Mouse (Mus musculus): ENCODE data around the gene Gm30302. TPM values are rescaled to one million over a fixed set of nuclear protein-coding genes. Genes with fewer than 3 reads are reported as not detected.
"Not testable (repeated sequence)": the region's sequence is repeated elsewhere in the genome, so short reads cannot be mapped to it uniquely, and the experiment has no call there.

Gm30302 gene
- polyA plus RNA-seq, 1 experiment from 2014 or later = not detected

DNA sequence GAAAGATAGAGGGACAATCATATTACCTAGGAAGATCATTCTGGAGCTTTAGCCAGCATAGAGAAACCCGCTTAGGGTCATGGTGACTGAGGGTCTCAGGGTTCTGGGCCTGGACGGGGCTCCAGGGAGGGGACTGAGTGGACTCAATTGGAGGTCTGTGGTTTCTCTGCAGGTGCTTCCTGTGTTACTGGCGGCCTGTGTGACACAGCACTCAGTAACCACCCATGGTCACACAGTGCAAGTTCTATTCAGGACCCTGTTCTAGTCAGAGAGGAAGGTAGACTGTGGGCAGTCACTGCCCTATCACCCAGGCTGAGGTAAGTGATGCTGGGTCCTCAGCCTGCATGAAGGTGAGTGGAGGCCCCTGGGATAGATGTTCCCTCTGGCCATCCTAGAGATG is 14.9 kb downstream of the Gm30302 start:
- ATAC-seq = no peak
- Histone ChIP-seq H3K4me2 (replicated peaks) (no peak overlapping the region), H3K4me3 (replicated peaks) (no peak overlapping the region), H3K9me3 (peaks cover 2% of the 10 kb centered on the region; the same call in 1 of the 2 replicates), H3K4me1 (replicated peaks) (no peaks in the 10 kb centered on the region), H3K36me3 (no peaks in the 10 kb centered on the region), H3K27ac (no peak overlapping the region), H3K9ac (replicated peaks) (no peak overlapping the region), H3K27me3 (no peaks in the 10 kb centered on the region)
- 78% methylated on average over 3 of the region's 3 CpGs for WGBS

DNA sequence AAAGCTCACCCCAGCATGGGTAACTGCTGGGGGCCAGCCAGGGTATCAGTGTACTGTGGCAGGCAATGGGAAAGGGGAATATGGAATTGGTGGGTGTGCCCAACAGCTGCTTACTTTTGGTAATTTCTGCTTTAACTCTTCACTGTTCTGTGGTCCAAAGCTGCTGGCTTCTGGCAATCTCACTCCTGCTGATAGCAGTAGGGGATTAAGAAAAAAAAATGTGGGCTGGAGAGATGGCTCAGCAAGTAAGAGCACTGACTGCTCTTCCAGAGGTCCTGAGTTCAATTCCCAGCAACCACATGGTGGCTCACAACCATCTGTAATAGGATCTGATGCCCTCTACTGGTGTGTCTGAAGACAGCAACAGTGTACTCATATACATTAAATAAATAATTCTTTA is 27.3 kb downstream of the Gm30302 start:
- not testable (repeated sequence) for H3K4me3 ChIP-seq (replicated peaks); H3K27ac ChIP-seq; H3K36me3 ChIP-seq; ATAC-seq; H3K9ac ChIP-seq (replicated peaks); H3K9me3 ChIP-seq; H3K4me1 ChIP-seq (replicated peaks); H3K4me2 ChIP-seq (replicated peaks); H3K27me3 ChIP-seq

DNA sequence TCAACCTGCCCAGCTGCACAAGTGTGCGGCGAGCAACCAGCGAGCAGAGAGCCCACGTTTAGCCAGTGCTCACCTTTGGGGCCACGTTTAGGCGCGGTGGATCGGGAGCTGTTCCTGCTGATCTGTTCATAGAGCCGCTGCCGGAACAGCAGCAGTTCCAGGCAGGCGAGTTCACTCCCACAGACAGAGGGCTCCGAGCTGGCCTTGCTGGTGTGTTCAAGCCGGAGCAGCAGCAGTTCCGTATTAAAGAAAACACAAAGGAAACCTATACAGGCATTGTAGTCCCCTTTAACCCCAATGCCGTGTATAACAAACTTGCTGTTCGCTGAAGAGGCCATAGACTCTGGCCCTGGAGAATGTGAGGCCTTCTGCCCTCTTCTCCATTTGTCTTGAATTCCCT is 29.7 kb downstream of the Gm30302 start:
- Histone ChIP-seq H3K27ac (no peak overlapping the region), H3K4me1 (replicated peaks) (0 out of 2 replicates have a peak, but pooled peaks cover 4% of the 10 kb centered on the region), H3K9me3 (no peaks in the 10 kb centered on the region), H3K27me3 (no peaks in the 10 kb centered on the region), H3K9ac (replicated peaks) (no peak overlapping the region), H3K36me3 (no peaks in the 10 kb centered on the region), H3K4me2 (replicated peaks) (no peak overlapping the region), H3K4me3 (replicated peaks) (no peak overlapping the region)
- WGBS = 80% methylated on average over 16 of the region's 16 CpGs
- no peak for ATAC-seq

DNA sequence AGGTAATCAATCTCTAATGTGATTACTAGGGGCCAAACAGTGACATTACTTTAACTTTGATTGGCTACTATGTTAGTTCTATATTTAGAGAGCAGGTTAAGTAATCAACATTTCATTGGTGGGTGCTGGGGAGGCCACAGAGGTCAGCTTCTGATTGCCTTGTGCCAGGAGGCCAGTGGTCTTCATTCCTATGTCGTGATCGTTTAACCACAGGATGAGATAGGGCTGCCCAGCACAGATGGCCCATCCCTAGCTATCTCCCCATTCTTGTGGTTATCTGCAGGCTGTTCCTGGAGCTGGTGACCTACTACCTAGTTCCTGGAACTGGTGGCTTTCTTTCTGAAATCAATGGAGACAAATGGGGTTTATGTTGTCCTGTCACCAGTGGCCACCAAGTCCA is 30.8 kb downstream of the Gm30302 start:
- H3K36me3 ChIP-seq = no peaks in the 10 kb centered on the region
- H3K9ac ChIP-seq (replicated peaks) = no peak overlapping the region
- H3K4me2 ChIP-seq (replicated peaks) = no peak overlapping the region
- no peaks in the 10 kb centered on the region for H3K9me3 ChIP-seq
- no peak overlapping the region for H3K4me3 ChIP-seq (replicated peaks)
- no peak for ATAC-seq
- H3K27me3 ChIP-seq = no peaks in the 10 kb centered on the region
- H3K27ac ChIP-seq = no peak overlapping the region
- H3K4me1 ChIP-seq (replicated peaks) = 0 out of 2 replicates have a peak, but pooled peaks cover 4% of the 10 kb centered on the region
- WGBS = 96% methylated on average over 2 of the region's 2 CpGs

DNA sequence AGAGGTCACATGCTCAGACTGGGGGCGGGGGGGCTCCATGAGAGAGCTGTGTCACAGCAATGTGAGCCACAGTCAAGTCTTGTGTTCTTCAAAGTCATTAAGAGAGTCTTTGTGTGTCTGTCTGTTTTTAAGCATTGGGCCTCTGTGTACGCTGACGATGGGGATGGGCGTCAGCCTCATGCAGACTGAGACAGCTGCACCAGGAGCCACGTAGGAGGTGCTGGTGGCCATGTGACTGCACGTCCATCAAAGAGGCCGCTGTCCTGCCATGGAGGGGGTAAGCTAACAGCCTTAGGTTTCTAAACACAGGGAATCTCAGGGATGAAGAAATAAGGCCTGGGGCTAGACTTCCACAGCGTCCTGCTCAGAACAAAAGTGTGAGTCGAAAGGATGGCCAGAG is 32.5 kb downstream of the Gm30302 start:
- ATAC-seq = 0 out of 2 replicates have a peak, but pooled peaks have one; percentile 27
- Histone ChIP-seq H3K9me3 (no peaks in the 10 kb centered on the region), H3K4me3 (replicated peaks) (no peak overlapping the region), H3K27me3 (no peaks in the 10 kb centered on the region), H3K36me3 (no peaks in the 10 kb centered on the region), H3K4me2 (replicated peaks) (no peak overlapping the region), H3K9ac (replicated peaks) (no peak overlapping the region), H3K27ac (no peak overlapping the region), H3K4me1 (replicated peaks) (0 out of 2 replicates have a peak, but pooled peaks cover 4% of the 10 kb centered on the region)
- 73% methylated on average over 9 of the region's 9 CpGs for WGBS

DNA sequence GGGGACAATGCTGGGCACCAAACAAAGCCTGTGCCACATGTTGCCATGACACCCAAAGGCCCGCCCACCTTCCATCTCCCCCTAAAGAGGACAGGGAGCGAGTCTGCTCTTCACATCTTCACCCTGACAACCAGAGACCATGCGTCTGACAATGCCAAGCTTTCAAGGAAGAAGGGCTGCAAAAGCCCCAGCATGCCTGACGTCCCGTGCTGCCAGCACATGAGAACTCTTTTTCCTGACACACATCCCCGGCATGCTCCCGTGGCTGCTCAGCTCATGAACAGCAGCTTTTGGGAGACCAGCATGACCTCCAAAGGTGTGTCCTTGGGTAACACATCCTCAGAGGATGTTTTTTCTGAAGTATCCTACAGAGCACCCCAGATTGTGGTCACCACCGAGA is 33.5 kb downstream of the Gm30302 start:
- Histone ChIP-seq H3K9me3 (no peaks in the 10 kb centered on the region), H3K4me2 (replicated peaks) (no peak overlapping the region), H3K27me3 (no peaks in the 10 kb centered on the region), H3K36me3 (no peaks in the 10 kb centered on the region), H3K27ac (no peak overlapping the region), H3K4me3 (replicated peaks) (no peak overlapping the region), H3K4me1 (replicated peaks) (0 out of 2 replicates have a peak, but pooled peaks cover 4% of the 10 kb centered on the region), H3K9ac (replicated peaks) (no peak overlapping the region)
- ATAC-seq = no peak
- WGBS = 82% methylated on average over 8 of the region's 8 CpGs

DNA sequence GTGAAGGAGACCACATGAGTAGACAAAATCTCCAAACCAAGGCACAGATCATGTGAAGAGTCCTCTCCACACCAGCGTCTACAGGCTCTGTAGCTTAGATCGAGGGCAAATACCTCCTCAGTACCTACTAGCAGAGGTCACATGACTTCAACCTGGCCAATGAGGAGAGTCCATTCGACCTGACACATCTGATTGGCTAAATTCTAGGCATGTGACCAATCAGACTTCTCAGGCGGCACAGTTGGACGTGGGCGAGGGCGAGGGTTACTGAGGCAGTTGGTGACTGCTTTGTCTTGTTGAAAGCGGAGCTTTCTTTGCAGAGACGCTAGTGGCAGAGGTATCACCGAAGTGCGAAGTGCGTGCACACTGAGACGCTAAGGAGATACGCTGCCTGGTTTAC is 36.6 kb downstream of the Gm30302 start:
- Histone ChIP-seq H3K4me2 (replicated peaks) (no peak overlapping the region), H3K27me3 (no peaks in the 10 kb centered on the region), H3K4me1 (replicated peaks) (0 out of 2 replicates have a peak, but pooled peaks cover 4% of the 10 kb centered on the region), H3K4me3 (replicated peaks) (no peak overlapping the region), H3K9ac (replicated peaks) (no peak overlapping the region), H3K27ac (no peak overlapping the region), H3K9me3 (no peaks in the 10 kb centered on the region), H3K36me3 (no peaks in the 10 kb centered on the region)
- 89% methylated on average over 14 of the region's 14 CpGs for WGBS
- no peak for ATAC-seq

DNA sequence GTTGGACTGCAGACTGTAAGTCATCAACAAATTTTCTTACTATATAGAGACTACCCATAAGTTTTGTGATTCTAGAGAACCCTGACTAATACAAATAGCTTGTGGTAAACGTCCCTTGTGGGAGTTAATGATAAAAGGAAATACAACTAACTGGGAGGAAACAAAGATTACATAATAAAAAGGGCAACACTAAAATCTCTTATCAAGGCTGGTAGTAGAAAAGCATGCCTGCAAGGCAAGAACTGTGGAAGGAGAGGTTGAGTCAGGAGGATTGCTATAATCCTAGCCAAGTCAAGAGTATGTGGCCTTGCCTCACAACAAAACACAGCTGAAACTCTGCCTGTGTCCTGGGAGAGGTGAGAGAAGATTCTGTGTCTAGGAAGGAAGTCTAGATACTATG is 38.1 kb downstream of the Gm30302 start:
- H3K9ac ChIP-seq (replicated peaks) = no peak overlapping the region
- no peak overlapping the region for H3K27ac ChIP-seq
- no peaks in the 10 kb centered on the region for H3K27me3 ChIP-seq
- no peaks in the 10 kb centered on the region for H3K9me3 ChIP-seq
- no peak for ATAC-seq
- no peak overlapping the region for H3K4me3 ChIP-seq (replicated peaks)
- H3K4me2 ChIP-seq (replicated peaks) = no peak overlapping the region
- no peaks in the 10 kb centered on the region for H3K36me3 ChIP-seq
- H3K4me1 ChIP-seq (replicated peaks) = no peaks in the 10 kb centered on the region
- WGBS = 60% methylated on average over 1 of the region's 1 CpGs

DNA sequence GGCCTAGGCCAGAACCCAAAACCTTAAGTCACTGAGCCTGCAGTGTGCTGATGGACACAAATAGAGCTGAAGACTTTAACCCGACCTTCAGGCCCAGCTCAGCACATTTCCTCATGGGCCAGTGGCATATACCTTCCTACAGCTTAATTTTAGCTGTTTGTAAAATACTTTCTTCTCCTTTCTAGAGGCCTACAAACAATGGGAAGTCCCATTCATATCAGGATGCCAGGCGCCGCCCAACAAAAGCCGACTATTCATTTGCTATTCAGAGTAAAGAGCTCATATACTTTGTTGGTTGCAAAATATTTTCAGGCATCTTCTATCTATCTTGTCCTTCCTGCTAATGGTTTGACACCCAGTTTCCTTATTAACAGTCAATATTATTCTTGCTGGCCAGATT is 40.8 kb downstream of the Gm30302 start:
- no peak overlapping the region for H3K27ac ChIP-seq
- no peak for ATAC-seq
- H3K4me1 ChIP-seq (replicated peaks) = no peaks in the 10 kb centered on the region
- H3K4me3 ChIP-seq (replicated peaks) = no peak overlapping the region
- H3K9ac ChIP-seq (replicated peaks) = no peak overlapping the region
- no peaks in the 10 kb centered on the region for H3K27me3 ChIP-seq
- H3K36me3 ChIP-seq = no peaks in the 10 kb centered on the region
- no peak overlapping the region for H3K4me2 ChIP-seq (replicated peaks)
- no peaks in the 10 kb centered on the region for H3K9me3 ChIP-seq
- WGBS = 85% methylated on average over 4 of the region's 4 CpGs

DNA sequence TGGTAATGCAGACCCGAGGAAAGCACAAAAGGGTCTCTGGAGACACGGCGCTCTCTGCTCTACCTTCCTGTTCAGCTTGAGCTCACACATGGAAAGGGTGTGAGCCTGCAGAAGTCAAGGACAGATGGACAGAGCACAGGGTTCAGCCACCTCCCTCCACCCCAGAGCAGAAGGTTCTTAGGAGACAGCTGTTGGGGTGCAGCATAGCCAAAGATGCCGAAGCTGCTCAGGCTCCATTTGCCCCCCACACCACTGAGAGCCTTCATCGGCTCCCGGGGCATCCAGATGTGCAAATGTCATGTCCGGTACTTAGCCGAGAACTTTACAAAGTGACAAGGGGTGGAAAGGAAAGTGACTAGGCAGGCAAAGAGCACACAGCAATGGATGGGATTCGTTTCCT is 42.2 kb downstream of the Gm30302 start:
- 91% methylated on average over 9 of the region's 9 CpGs for WGBS
- Histone ChIP-seq H3K4me3 (replicated peaks) (no peak overlapping the region), H3K27ac (no peak overlapping the region), H3K4me2 (replicated peaks) (no peak overlapping the region), H3K9me3 (no peaks in the 10 kb centered on the region), H3K27me3 (no peaks in the 10 kb centered on the region), H3K4me1 (replicated peaks) (no peaks in the 10 kb centered on the region), H3K9ac (replicated peaks) (no peak overlapping the region), H3K36me3 (no peaks in the 10 kb centered on the region)
- ATAC-seq = no peak

DNA sequence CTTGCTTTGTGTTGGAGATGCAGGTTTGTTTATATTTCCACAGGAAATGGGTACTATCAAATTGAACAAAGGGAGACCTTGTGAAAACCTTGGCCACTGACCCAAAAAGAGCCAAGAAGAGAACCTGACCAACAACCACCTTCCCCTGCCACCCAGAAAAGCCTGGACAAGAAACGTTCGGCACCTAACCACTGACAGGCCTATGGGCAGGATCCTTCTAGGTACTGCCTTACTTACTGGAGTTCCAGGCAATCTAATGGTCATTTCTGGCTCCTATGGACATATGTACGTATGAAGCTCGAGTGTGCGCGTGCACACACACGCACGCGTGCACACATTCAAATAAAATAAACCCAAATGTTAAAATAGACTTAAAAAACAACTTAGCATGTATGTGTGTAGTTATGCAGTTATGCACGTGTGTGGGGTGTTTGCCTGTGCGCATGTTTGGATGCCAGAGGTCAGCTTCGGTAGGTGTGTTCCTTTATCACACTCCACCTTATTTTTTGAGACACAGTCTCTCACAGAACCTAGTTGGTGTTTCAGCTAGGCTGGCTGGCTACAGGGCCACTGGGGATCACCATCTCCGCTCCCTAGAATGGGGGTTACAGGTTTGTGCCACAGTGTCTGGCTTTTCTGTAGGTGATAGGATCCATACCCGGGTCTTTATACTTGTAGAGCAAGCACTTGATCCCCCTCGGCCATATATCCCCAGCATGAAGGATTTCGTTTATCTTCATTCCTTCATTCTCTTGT is 57.3 kb downstream of the Gm30302 start:
- Histone ChIP-seq H3K27me3 (no peaks in the 10 kb centered on the region), H3K27ac (no peak overlapping the region), H3K9me3 (no peaks in the 10 kb centered on the region), H3K4me3 (replicated peaks) (no peak overlapping the region), H3K9ac (replicated peaks) (no peak overlapping the region), H3K36me3 (peaks cover 2% of the 10 kb centered on the region; the same call in 1 of the 2 replicates), H3K4me1 (replicated peaks) (no peaks in the 10 kb centered on the region), H3K4me2 (replicated peaks) (no peak overlapping the region)
- WGBS = 92% methylated on average over 16 of the region's 16 CpGs
- no peak for ATAC-seq

DNA sequence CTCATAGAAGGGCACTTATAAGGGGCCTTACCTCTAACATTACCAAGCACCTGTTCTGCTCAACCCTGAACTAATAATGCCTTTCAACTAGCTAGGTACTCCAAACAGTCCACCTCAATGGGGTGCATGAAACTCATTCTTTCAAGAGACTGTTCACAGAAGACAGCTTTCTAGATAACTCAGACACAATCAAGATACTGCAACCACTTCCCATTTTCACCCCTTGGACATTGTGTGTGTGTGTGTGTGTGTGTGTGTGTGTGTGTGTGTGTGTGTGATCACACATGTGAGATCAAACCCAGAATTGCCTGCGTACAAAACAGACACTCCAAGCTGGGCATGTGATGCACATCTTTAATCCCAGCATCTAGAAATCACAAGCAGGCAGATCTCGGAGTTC is 60.8 kb downstream of the Gm30302 start:
- ATAC-seq = no peak
- no peaks in the 10 kb centered on the region for H3K4me1 ChIP-seq (replicated peaks)
- WGBS = 100% methylated on average over 2 of the region's 2 CpGs
- no peaks in the 10 kb centered on the region for H3K9me3 ChIP-seq
- peaks cover 34% of the 10 kb centered on the region for H3K36me3 ChIP-seq
- H3K4me2 ChIP-seq (replicated peaks) = no peak overlapping the region
- H3K27me3 ChIP-seq = no peaks in the 10 kb centered on the region
- no peak overlapping the region for H3K9ac ChIP-seq (replicated peaks)
- H3K27ac ChIP-seq = no peak overlapping the region
- no peak overlapping the region for H3K4me3 ChIP-seq (replicated peaks)

DNA sequence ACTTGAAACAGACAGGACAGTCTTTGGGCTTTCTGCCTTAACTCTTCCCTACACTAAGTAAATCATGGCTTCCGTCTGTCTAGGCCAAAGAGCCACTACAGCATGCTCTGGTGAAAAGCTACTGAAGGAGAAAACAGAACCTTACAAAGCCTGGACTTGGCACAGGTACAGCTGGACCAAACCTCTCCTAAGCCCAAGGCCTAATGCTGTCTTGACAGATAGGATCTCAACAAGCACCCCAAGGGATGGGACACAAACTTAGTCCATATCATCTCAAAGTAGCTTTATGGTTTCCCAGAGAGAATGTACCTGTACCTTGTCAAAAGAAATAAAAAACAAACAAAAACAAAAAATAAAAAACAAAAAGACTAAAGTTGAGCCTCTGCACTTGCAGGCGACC is 62.4 kb downstream of the Gm30302 start:
- H3K4me2 ChIP-seq (replicated peaks) = no peak overlapping the region
- ATAC-seq = no peak
- peaks cover 50% of the 10 kb centered on the region for H3K36me3 ChIP-seq
- WGBS = 93% methylated on average over 2 of the region's 2 CpGs
- H3K27ac ChIP-seq = no peak overlapping the region
- no peak overlapping the region for H3K4me3 ChIP-seq (replicated peaks)
- no peaks in the 10 kb centered on the region for H3K4me1 ChIP-seq (replicated peaks)
- no peak overlapping the region for H3K9ac ChIP-seq (replicated peaks)
- H3K27me3 ChIP-seq = no peaks in the 10 kb centered on the region
- H3K9me3 ChIP-seq = no peaks in the 10 kb centered on the region

Measured in midbrain, embryonic 13.5 days (tissue).